Mouse (Mus musculus): ENCODE results near the gene Gm11985. TPM values are rescaled to one million over a fixed set of nuclear protein-coding genes. Genes with fewer than 3 reads are reported as not detected.
A peak's percentile ranks its signal among the peaks of the same experiment; 100 is the strongest.
"Not testable (repeated sequence)": the region's sequence is repeated elsewhere in the genome, so short reads cannot be mapped to it uniquely, and the experiment has no call there.

Gm11985 gene
- polyA plus RNA-seq (2016; fragmentation: Nextera tagmentation; extraction: Ambion mirVana), result 0.21 TPM in 1 of 2 replicates, not detected in the other

DNA sequence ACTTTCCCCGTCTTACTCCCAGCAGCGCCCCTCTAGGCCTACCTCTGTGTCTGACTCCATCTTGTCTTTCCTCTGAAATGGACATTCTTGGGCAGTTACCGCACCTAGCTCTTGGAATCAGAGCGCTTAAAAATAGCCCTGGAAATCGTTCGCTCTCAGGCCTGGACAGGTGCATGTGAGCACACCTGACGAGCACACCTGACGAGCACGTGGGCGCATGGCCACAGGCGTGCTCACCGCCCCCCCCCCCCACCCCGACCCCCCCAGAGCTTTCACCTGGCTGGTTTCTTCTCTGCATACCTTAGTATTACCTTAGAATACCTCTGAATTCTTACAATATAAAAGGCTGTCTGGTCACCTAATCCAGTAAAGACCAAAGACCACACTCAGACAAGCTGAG, at the start of gene Gm11985:
Gene Gm11985 (minus strand): TSS at position 101 of the 400 bp plus-strand sequence.
- H3K4me1 ChIP-seq, result peaks cover 37% of the 10 kb centered on the region
- no peak for DNase-seq (ENCODE audit: low spot score)
- no peaks in the 10 kb centered on the region for H3K9me3 ChIP-seq
- H3K36me3 ChIP-seq, result no peaks in the 10 kb centered on the region
- H3K27ac ChIP-seq, result no peak within 1 kb of the TSS
- no peak within 1 kb of the TSS for H3K4me3 ChIP-seq
- 88% methylated on average over 13 of the region's 13 CpGs for WGBS
- H3K27me3 ChIP-seq (ENCODE audit: insufficient read depth, poor library complexity, severe bottlenecking), result 0 out of 2 replicates have a peak, but pooled peaks cover 2% of the 10 kb centered on the region

DNA sequence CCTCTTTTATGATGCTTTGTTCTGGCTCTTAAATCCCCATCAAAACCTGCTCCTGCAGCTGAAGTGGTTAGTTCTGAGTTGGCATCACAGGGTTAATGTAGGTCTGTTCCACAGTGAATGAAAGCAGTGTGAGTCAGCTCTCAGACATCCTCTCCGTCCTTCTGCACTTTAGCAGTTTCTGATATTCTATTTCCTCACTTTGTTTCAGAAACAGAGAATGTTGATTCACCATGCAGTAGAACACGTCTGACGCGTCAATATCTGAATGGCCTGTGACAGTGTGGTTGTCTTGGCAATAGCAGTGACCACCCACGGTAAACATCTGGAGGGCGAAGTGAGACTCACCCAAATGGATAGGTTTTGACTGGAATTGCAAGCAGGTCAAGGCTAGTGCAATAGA, 49.3 kb upstream of the Gm11985 start:
- Histone ChIP-seq H3K4me3 (no peak overlapping the region), H3K36me3 (no peaks in the 10 kb centered on the region), H3K9me3 (no peaks in the 10 kb centered on the region), H3K4me1 (peaks cover 6% of the 10 kb centered on the region; the same call in 1 of the 2 replicates), H3K27ac (no peak overlapping the region; the same call in 1 of the 2 replicates), H3K27me3 (ENCODE audit: insufficient read depth, poor library complexity, severe bottlenecking) (no peaks in the 10 kb centered on the region)
- WGBS, result 58% methylated on average over 6 of the region's 6 CpGs
- peak; percentile 81 for DNase-seq (ENCODE audit: low spot score)

DNA sequence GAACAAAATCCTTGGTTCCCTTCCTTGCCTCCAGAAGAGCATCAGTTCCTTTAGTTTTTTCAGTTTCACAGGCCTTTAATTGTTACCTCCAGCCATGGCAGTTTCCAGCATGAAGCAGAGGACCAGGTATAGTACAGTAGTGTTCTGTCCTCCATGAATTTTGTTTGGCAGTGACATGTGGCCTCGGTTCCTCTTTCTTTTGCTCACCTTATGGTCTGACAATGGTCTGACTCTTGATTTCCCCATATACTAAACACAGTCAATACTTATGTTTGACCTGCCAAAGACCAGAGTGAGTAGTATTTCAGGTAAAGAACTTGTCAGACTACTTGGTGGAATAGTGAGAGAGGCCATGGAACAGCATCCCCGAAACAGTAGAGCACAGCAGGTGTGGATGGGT, 48.4 kb upstream of the Gm11985 start:
- Histone ChIP-seq H3K9me3 (no peaks in the 10 kb centered on the region), H3K27ac (no peak overlapping the region), H3K27me3 (ENCODE audit: insufficient read depth, poor library complexity, severe bottlenecking) (no peaks in the 10 kb centered on the region), H3K36me3 (no peaks in the 10 kb centered on the region), H3K4me3 (no peak overlapping the region), H3K4me1 (peaks cover 6% of the 10 kb centered on the region; the same call in 1 of the 2 replicates)
- peak; percentile 69 for DNase-seq (ENCODE audit: low spot score)
- WGBS, result 86% methylated on average over 2 of the region's 2 CpGs

DNA sequence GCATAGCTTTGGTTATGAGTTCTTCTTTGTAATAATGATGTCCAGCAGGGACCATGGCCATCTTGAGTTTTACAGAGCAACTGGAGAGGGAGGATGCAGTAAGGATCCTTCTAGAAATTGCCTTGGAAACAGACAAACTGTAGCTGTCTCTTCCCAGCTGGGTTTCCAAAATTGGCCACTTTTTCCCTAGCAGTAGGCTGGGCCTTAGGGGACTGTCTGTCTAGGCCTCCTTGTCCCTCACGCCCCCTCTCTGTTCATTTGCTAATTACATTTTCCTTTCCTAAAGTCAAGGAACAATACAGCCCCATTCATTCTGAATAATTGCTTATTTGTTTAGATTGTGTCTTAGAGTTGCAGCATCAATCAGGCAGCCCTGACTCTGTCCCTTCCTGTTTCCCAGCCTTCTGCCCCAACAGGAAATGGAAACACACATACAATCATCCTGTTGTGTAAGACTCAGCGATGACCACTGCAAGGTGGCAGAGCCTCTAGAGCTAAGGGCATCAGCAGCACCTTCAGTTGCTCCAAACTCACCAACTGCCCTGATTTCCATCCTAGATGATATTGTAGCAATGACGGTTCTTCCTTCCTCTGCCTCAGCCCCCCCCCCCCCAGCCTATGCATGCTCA, 46.7 kb upstream of the Gm11985 start:
- WGBS, result 65% methylated on average over 3 of the region's 3 CpGs
- no peaks in the 10 kb centered on the region for H3K36me3 ChIP-seq
- H3K9me3 ChIP-seq, result no peaks in the 10 kb centered on the region
- H3K27ac ChIP-seq, result no peak overlapping the region
- H3K4me3 ChIP-seq, result no peak overlapping the region
- peaks cover 6% of the 10 kb centered on the region; the same call in 1 of the 2 replicates for H3K4me1 ChIP-seq
- DNase-seq (ENCODE audit: low spot score), result peak; percentile 50
- H3K27me3 ChIP-seq (ENCODE audit: insufficient read depth, poor library complexity, severe bottlenecking), result no peaks in the 10 kb centered on the region

DNA sequence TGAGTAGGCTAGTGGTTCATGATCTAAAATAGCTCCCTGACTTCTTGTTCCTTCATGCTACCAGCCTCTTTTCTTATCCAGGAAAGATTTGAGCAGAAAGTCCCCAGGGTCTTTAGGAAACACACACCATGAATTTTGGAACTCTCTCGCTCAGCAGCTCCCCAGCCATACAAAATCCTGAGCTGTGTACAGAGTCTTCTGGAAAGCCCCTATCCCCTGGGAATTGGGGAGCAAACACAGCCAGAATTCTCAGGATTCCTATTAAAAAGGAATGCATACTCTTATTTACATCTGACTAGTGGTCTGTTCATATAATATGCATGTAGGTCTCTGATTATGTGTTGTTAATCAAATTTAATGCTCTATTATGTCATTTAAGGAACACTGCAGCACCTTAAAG, 46.1 kb upstream of the Gm11985 start:
- H3K27ac ChIP-seq, result no peak overlapping the region
- no peak for DNase-seq (ENCODE audit: low spot score)
- no peaks in the 10 kb centered on the region for H3K36me3 ChIP-seq
- H3K9me3 ChIP-seq, result no peaks in the 10 kb centered on the region
- peaks cover 6% of the 10 kb centered on the region; the same call in 1 of the 2 replicates for H3K4me1 ChIP-seq
- H3K4me3 ChIP-seq, result no peak overlapping the region
- no peaks in the 10 kb centered on the region for H3K27me3 ChIP-seq (ENCODE audit: insufficient read depth, poor library complexity, severe bottlenecking)
- WGBS, result 75% methylated on average over 1 of the region's 1 CpGs

DNA sequence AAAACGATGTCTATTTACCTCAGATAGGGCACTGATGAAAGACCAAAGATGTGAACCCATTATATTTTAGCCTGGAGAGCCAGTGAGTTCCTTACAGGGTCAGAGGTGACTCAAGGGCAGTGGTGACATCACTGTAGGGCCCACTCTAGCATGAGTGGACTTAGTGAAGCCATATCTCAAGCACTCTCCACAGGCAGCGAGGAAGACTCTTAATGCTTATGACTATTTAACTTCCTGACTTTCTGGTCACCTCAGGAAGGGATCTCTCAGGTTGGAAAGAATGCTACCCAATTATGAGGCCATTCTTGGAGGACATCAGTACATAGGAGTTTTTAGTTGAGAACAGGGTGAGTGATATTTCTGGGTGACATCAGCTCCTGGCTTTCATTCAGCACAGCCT, 45.0 kb upstream of the Gm11985 start:
- no peak for DNase-seq (ENCODE audit: low spot score)
- no peaks in the 10 kb centered on the region; the same call in 1 of the 2 replicates for H3K4me1 ChIP-seq
- no peaks in the 10 kb centered on the region for H3K36me3 ChIP-seq
- H3K27ac ChIP-seq, result no peak overlapping the region
- WGBS, result 76% methylated on average over 2 of the region's 2 CpGs
- H3K9me3 ChIP-seq, result no peaks in the 10 kb centered on the region
- H3K27me3 ChIP-seq (ENCODE audit: insufficient read depth, poor library complexity, severe bottlenecking), result no peaks in the 10 kb centered on the region
- no peak overlapping the region for H3K4me3 ChIP-seq

DNA sequence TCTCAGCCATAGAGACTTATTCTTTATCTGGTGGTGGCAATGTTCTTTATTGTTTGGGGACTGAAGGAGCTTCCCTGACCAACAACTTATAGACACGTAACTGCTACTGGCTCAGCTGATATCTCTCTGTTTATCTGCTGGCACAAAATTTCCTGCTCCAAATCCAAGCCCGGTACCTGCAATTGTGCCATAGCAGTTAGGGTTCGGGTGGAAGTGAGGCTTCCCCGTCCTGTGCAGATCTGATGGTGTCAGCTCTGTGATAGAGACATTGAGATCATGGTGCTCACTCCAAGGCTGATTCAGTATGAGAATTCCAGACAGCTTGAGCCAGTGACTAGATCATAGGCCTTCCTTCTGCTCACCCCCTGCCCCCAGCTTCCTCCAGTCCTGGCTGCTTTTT, 43.6 kb upstream of the Gm11985 start:
- 77% methylated on average over 4 of the region's 4 CpGs for WGBS
- Histone ChIP-seq H3K9me3 (no peaks in the 10 kb centered on the region), H3K4me3 (no peak overlapping the region), H3K27me3 (ENCODE audit: insufficient read depth, poor library complexity, severe bottlenecking) (no peaks in the 10 kb centered on the region), H3K36me3 (no peaks in the 10 kb centered on the region), H3K27ac (no peak overlapping the region), H3K4me1 (no peaks in the 10 kb centered on the region; the same call in 1 of the 2 replicates)
- DNase-seq (ENCODE audit: low spot score), result peak; percentile 63

DNA sequence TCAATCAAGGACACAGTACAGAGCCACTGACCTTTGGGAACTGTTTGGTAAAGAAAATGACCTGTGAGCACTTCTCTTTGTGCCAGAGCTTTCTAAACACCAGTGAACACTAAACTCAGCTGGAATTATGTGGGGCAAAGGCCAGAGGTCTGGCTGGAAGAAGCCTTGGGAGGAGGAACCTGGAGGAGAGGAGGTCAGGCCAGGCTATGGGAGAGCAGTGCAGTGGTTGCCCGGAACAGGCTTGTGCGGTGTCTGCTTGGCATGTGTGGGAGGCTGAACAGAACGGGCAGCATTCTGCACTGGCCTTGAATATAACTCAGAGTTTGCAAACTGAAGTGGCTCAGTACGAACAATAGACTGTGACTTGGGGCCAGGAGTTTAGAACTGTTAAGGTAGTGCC, 41.6 kb upstream of the Gm11985 start:
- Histone ChIP-seq H3K27ac (no peak overlapping the region), H3K9me3 (no peaks in the 10 kb centered on the region), H3K27me3 (ENCODE audit: insufficient read depth, poor library complexity, severe bottlenecking) (no peaks in the 10 kb centered on the region), H3K4me1 (no peaks in the 10 kb centered on the region; the same call in 1 of the 2 replicates), H3K36me3 (no peaks in the 10 kb centered on the region), H3K4me3 (no peak overlapping the region)
- DNase-seq (ENCODE audit: low spot score), result peak; percentile 66
- WGBS, result 74% methylated on average over 4 of the region's 4 CpGs

DNA sequence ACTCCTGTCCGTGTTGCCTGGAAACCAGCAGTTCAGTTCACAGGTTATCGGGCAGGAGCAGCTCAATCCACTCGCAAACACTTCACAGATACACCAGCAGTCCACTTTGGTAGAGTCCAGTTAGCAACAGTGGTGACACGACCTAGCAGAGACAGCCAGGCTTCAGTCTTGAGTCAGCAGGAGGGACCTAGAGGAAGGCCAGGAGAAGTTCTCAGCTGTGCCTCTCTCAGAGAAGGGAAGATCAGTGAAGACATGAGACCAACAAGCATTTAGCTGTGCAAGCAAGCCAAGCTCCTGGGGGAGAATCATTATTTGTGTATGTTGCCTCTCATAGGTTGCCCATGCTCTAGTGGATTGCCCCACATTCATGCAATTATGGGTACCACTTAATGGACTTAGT, 39.7 kb upstream of the Gm11985 start:
- Histone ChIP-seq H3K4me1 (no peaks in the 10 kb centered on the region; the same call in 1 of the 2 replicates), H3K9me3 (no peaks in the 10 kb centered on the region), H3K4me3 (no peak overlapping the region), H3K27me3 (ENCODE audit: insufficient read depth, poor library complexity, severe bottlenecking) (no peaks in the 10 kb centered on the region), H3K27ac (no peak overlapping the region), H3K36me3 (no peaks in the 10 kb centered on the region)
- DNase-seq (ENCODE audit: low spot score), result peak; percentile 67
- WGBS, result 74% methylated on average over 4 of the region's 4 CpGs

DNA sequence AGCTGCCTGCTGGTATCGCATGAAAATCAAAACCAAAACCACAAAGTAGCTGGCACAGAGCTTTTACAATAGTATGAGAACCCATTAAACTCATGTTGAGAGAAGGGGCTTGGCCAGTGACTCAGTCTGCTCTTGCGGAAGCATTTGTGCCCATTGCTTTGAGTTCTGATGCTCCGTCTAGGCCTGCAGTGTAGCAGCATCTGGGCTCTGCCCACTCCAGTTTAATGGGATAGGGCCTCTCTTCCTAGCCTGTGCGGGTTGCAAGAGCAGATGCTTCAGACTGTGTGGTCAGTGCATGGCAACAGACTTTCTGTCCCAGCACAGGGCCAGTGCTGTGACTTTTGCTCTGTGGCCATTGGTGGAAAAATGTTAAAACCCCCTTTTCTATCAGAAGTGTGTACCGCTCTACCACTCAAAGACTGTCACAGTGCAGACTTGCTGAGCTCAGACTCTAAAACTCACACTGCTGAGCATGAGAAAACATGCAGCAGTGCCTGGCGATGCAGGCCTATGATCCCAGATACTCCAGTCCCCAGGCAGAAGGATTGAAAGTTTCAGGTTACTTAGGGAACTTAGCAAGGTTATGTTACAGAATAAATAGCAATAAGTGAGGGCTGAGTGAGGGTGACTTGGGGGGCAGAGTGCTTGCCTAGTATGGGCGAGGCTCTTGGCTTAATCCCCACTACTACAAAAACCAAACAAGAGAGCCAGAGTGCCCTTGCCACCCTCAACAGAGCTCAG, 38.6 kb upstream of the Gm11985 start:
- WGBS, result 80% methylated on average over 7 of the region's 7 CpGs
- no peaks in the 10 kb centered on the region for H3K36me3 ChIP-seq
- H3K27ac ChIP-seq, result no peak overlapping the region
- H3K27me3 ChIP-seq (ENCODE audit: insufficient read depth, poor library complexity, severe bottlenecking), result no peaks in the 10 kb centered on the region
- no peaks in the 10 kb centered on the region; the same call in 1 of the 2 replicates for H3K4me1 ChIP-seq
- H3K9me3 ChIP-seq, result no peaks in the 10 kb centered on the region
- H3K4me3 ChIP-seq, result no peak overlapping the region
- peak; percentile 58 for DNase-seq (ENCODE audit: low spot score)

DNA sequence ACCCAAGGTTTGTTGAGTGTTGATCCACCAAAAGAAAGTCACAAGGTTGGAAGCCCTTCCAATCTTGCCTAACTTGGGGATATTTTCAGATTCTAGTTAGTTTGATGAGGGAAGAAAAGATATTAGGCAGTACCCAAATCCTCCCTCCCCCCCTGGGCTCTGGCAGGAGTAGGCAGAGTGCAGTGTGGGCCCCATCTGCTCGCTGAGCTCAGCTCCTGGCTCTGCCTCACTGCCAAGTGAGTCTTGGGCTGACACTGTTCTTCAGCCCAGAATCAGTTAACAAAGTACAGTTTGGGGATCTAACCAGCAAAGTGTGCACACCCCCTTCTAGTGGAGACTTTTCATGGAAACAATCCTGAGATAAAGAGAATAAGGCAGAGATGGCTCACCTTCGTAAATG, 37.8 kb upstream of the Gm11985 start:
- Histone ChIP-seq H3K27me3 (ENCODE audit: insufficient read depth, poor library complexity, severe bottlenecking) (no peaks in the 10 kb centered on the region), H3K9me3 (no peaks in the 10 kb centered on the region), H3K4me3 (no peak overlapping the region), H3K36me3 (no peaks in the 10 kb centered on the region), H3K27ac (no peak overlapping the region), H3K4me1 (no peaks in the 10 kb centered on the region; the same call in 1 of the 2 replicates)
- WGBS, result 70% methylated on average over 2 of the region's 2 CpGs
- peak; percentile 25 for DNase-seq (ENCODE audit: low spot score)

DNA sequence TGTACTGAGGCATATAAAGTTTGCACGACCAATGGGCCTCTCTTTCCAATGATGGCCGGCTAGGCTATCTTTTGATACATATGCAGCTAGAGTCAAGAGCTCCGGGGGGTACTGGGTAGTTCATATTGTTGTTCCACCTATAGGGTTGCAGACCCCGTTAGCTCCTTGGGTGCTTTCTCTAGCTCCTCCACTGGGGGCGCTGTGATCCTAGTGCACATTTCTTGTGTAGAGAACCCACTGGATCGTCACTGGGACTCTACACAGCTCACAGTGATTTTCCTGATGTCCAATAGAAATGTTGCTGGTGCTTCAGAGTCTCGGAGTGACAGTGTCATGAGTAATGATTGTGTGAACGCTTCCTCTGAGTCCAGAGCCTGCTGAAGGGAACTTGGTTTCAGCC, 33.5 kb upstream of the Gm11985 start:
- 78% methylated on average over 8 of the region's 8 CpGs for WGBS
- DNase-seq (ENCODE audit: low spot score), result peak; percentile 25
- not testable (repeated sequence) for H3K27me3 ChIP-seq (ENCODE audit: insufficient read depth, poor library complexity, severe bottlenecking)

DNA sequence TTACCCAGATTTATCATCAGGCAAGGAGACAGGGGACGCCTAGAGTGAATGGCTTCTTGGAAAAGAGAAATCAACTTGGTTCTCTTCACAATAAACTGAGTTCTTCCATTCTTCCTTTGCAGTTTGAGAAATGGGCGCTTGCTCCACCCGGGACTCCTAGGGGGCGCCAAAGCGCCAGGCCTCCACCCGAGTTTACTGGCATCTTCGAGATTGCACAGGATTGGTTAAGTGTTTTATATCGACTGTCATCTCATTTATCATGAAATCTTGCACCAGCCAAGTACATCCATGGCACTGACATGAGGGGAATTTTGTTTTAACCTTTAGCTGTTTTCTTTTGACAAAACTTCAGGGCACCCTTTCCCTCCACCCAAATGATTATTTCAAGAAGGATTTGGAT, 27.3 kb upstream of the Gm11985 start:
- WGBS, result 13% methylated on average over 8 of the region's 8 CpGs
- peaks cover 38% of the 10 kb centered on the region for H3K27me3 ChIP-seq (ENCODE audit: insufficient read depth, poor library complexity, severe bottlenecking)
- no peaks in the 10 kb centered on the region for H3K9me3 ChIP-seq
- peaks cover 14% of the 10 kb centered on the region for H3K4me1 ChIP-seq
- H3K4me3 ChIP-seq, result no peak overlapping the region
- H3K27ac ChIP-seq, result no peak overlapping the region
- no peak for DNase-seq (ENCODE audit: low spot score)
- H3K36me3 ChIP-seq, result no peaks in the 10 kb centered on the region

More for the DNA sequence above, 33.5 kb upstream of the Gm11985 start:
- H3K4me3 ChIP-seq, H3K9me3 ChIP-seq, H3K4me1 ChIP-seq, H3K27ac ChIP-seq, H3K36me3 ChIP-seq: not testable (repeated sequence)
